Mouse (Mus musculus) neural tube, embryonic 10.5 days (tissue): ENCODE results near the gene Szt2.

ENCODE experiments used
- DNase-seq: peaks from one replicate; pipeline ENCODE4 v3.0.0-alpha.2; 2017; ENCODE audit warnings: low spot score; ENCODE audit errors: extremely low spot score

The Szt2 gene

GRCm38 (mm10) chr4:118409142-118409900 lies at the start of gene Szt2, which contains the start of gene Med8:
Gene Szt2 (minus strand): TSS chr4:118409273.
Gene Med8 (plus strand): TSS chr4:118409337.
- peak; percentile 93 for DNase-seq

- no peak for DNase-seq
Observed at GRCm38 (mm10) chr4:118457345-118457975, 48.4 kb upstream of the Szt2 start, which contains the start of gene Mpl. Gene Mpl (minus strand): TSS chr4:118457513.

- peak; percentile 35 for DNase-seq
Observed at GRCm38 (mm10) chr4:118446415-118447153, 37.5 kb upstream of the Szt2 start.

GRCm38 (mm10) chr4:118445781-118446414 lies 36.8 kb upstream of the Szt2 start:
- DNase-seq, result peak; percentile 65

- DNase-seq, result no peak
Observed at GRCm38 (mm10) chr4:118445088-118445487, 36.0 kb upstream of the Szt2 start.

- peak; percentile 60 for DNase-seq
Observed at GRCm38 (mm10) chr4:118437829-118438253, 28.8 kb upstream of the Szt2 start.

GRCm38 (mm10) chr4:118436820-118437603 lies 27.9 kb upstream of the Szt2 start, which contains the start of gene Cdc20:
Gene Cdc20 (minus strand): TSS chr4:118437352.
- DNase-seq, result peak; percentile 89

GRCm38 (mm10) chr4:118432332-118432731 lies 23.3 kb upstream of the Szt2 start:
- DNase-seq, result no peak

GRCm38 (mm10) chr4:118429215-118429895 lies 20.3 kb upstream of the Szt2 start:
- DNase-seq, result no peak

- no peak for DNase-seq
Observed at GRCm38 (mm10) chr4:118428531-118429214, 19.6 kb upstream of the Szt2 start.

- peak; percentile 93 for DNase-seq
Observed at GRCm38 (mm10) chr4:118427768-118428451, 18.8 kb upstream of the Szt2 start, which contains the start of gene Elovl1. Gene Elovl1 (plus strand): TSS chr4:118428093.

GRCm38 (mm10) chr4:118427415-118427767 lies 18.3 kb upstream of the Szt2 start:
- no peak for DNase-seq

GRCm38 (mm10) chr4:118425374-118425773 lies 16.3 kb upstream of the Szt2 start:
- DNase-seq, result no peak

GRCm38 (mm10) chr4:118424541-118425160 lies 15.6 kb upstream of the Szt2 start:
- no peak for DNase-seq

GRCm38 (mm10) chr4:118421384-118421783 lies 12.3 kb upstream of the Szt2 start:
- no peak for DNase-seq

GRCm38 (mm10) chr4:118417112-118417797 lies 8.2 kb upstream of the Szt2 start:
- no peak for DNase-seq

GRCm38 (mm10) chr4:118416329-118416728 lies 7.3 kb upstream of the Szt2 start:
- no peak for DNase-seq

GRCm38 (mm10) chr4:118415779-118416178 lies 6.7 kb upstream of the Szt2 start:
- no peak for DNase-seq
